Mouse (Mus musculus) CH12.LX (cell line): ENCODE measurements around the gene Yars.

Source experiments
- CTCF ChIP-seq, 2 experiments: IDR thresholded peaks in 1 of 2; conservative IDR thresholded peaks in 1 of 2; 2 replicates each; pipeline ENCODE4 v1.5.1; 2011 to 2012; ENCODE audit warnings: low read depth in 2 of 2, low read length in 2 of 2, improper control_type of control experiment in 1 of 2, inconsistent platforms in 1 of 2, mild to moderate bottlenecking in 1 of 2, moderate library complexity in 1 of 2
- ELF1 ChIP-seq: IDR thresholded peaks from 2 replicates; pipeline ENCODE4 v1.6.1; 2014; ENCODE audit warnings: low read depth, mild to moderate bottlenecking, inconsistent platforms, low read length, improper control_type of control experiment
- EP300 ChIP-seq: IDR thresholded peaks from 2 replicates; pipeline ENCODE4 v1.6.1; 2011; ENCODE audit warnings: low read length, improper control_type of control experiment
- HCFC1 ChIP-seq: IDR thresholded peaks from 2 replicates; pipeline ENCODE4 v1.6.1; 2012; ENCODE audit warnings: low read depth, mild to moderate bottlenecking, inconsistent platforms, low read length, improper control_type of control experiment
- MYC ChIP-seq: IDR thresholded peaks from 2 replicates; pipeline ENCODE4 v1.6.1; 2011; ENCODE audit warnings: low read depth, mild to moderate bottlenecking, improper control_type of control experiment, low read length
- POLR2A ChIP-seq: IDR thresholded peaks from 2 replicates; pipeline ENCODE4 v1.6.1; 2011; ENCODE audit warnings: low read depth, mild to moderate bottlenecking, improper control_type of control experiment, low read length
- TCF12 ChIP-seq: IDR thresholded peaks from 2 replicates; pipeline ENCODE4 v1.6.1; 2014; ENCODE audit warnings: low read depth, mild to moderate bottlenecking, inconsistent platforms, low read length, improper control_type of control experiment
- ZNF384 ChIP-seq: IDR thresholded peaks from 2 replicates; pipeline ENCODE4 v1.6.1; 2012; ENCODE audit warnings: low read depth, low read length, improper control_type of control experiment, inconsistent platforms

GRCm38 (mm10) chr4:129231594-129232450, 42.3 kb downstream of the Yars start:
- TF ChIP-seq HCFC1 (no peak), ZNF384 (no peak), POLR2A (no peak), ELF1 (no peak), EP300 (no peak), CTCF (conservative IDR thresholded peaks at IDR 0.05 in 1 of 2, IDR thresholded peaks at IDR 0.05 in 1 of 2; ENCODE audit: low read depth in 2 of 2, low read length in 2 of 2) (no peak), TCF12 (no peak), MYC (no peak)
